Mouse (Mus musculus) embryonic facial prominence, embryonic 14.5 days (tissue): ENCODE data around the gene Tcea3. TPM values are rescaled to one million over a fixed set of nuclear protein-coding genes. Genes with fewer than 3 reads are reported as not detected.

ENCODE experiments used
- ATAC-seq: fragments of 200-750 bp; cut with Nextera tagmentation; 2 replicates; pipeline ENCODE4 v1.8.0; 2017; ENCODE audit warnings: low read depth, moderate number of reproducible peaks, moderate TSS enrichment
- DNase-seq: peaks from one replicate; pipeline ENCODE4 v3.0.0-alpha.2; 2015; ENCODE audit warnings: low spot score
- H3K27ac ChIP-seq: fragments of 300-500 bp; sonication (generic); replicated peaks from 2 replicates; pipeline ENCODE4 v1.5.1; 2014; ENCODE audit warnings: low read depth, mild to moderate bottlenecking, low read length, moderate library complexity
- H3K27me3 ChIP-seq: fragments of 300-500 bp; sonication (generic); replicated peaks from 2 replicates; pipeline ENCODE4 v1.6.1; 2014; ENCODE audit warnings: low read length; ENCODE audit not compliant: control insufficient read depth, insufficient read depth
- H3K36me3 ChIP-seq: fragments of 300-500 bp; sonication (generic); 2 replicates; pipeline ENCODE4 v1.6.1; 2014; ENCODE audit warnings: low read length, mixed read lengths; ENCODE audit not compliant: control insufficient read depth, insufficient read depth
- H3K4me1 ChIP-seq: fragments of 300-500 bp; sonication (generic); 2 replicates; pipeline ENCODE4 v1.6.1; 2014; ENCODE audit warnings: antibody characterized with exemption, low read length; ENCODE audit not compliant: control insufficient read depth, insufficient read depth
- H3K4me2 ChIP-seq: fragments of 300-500 bp; sonication (generic); 2 replicates; pipeline ENCODE4 v1.6.1; 2014; ENCODE audit warnings: low read depth, mild to moderate bottlenecking, low read length, moderate library complexity, mixed read lengths
- H3K4me3 ChIP-seq: fragments of 300-500 bp; sonication (generic); 2 replicates; pipeline ENCODE4 v1.5.1; 2014; ENCODE audit warnings: low read depth, mild to moderate bottlenecking, low read length
- H3K9ac ChIP-seq: fragments of 300-500 bp; sonication (generic); 2 replicates; pipeline ENCODE4 v1.6.1; 2014; ENCODE audit warnings: low read depth, mild to moderate bottlenecking, low read length, moderate library complexity, mixed read lengths
- H3K9me3 ChIP-seq: fragments of 300-500 bp; sonication (generic); 2 replicates; pipeline ENCODE4 v1.6.1; 2016; ENCODE audit warnings: low read length; ENCODE audit not compliant: control insufficient read depth
- WGBS: fragments of 180-500 bp; shearing (Covaris S2); extraction: QIAGEN DNeasy Blood & Tissue Kit; methylation state at CpG from one replicate; pipeline ENCODE4 v1.1.7; 2014; 5-methylcytosine and 5-hydroxymethylcytosine counted together
- polyA plus RNA-seq: library from polyadenylated mRNA; unstranded; fragments of >200 nt; fragmentation: Nextera tagmentation; extraction: Ambion mirVana; gene quantifications from 2 replicates; pipeline ENCODE4 v1.2.1, GENCODE M21; 2014

The Tcea3 gene
- polyA plus RNA-seq, 1 experiment from 2014 or later, result 27.2 TPM

DNA sequence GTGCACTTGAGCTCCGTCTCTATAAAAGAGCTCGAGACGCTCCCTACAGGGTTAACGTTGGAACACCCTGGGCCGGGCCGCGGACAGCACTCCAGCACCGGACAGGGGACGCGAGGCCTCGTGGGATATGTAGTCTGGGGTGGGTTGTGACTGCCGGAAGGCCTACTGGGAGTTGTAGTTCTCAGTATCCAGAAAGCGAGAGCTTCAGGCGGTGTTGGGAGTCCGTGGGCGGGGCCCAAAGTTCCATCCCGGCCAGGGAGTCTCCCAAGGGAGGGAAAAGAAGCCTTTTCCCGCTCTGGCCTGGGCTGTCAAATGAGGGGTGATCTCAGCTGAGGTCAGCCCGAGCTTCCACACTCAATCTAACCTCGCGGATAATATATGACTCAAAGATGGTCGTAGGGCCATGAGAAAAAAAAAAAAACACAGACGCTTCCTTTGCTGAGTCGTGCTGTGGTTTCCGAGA lies 37.9 kb downstream of the Tcea3 start:
- under 1% methylated on average over 25 of the region's 25 CpGs for WGBS
- H3K4me3 ChIP-seq, result peak overlapping the region; percentile 61
- peaks cover 36% of the 10 kb centered on the region for H3K4me1 ChIP-seq
- H3K4me2 ChIP-seq, result peak overlapping the region; percentile 90
- H3K27me3 ChIP-seq, result peaks cover 10% of the 10 kb centered on the region
- H3K9ac ChIP-seq, result peak overlapping the region; percentile 70
- peak overlapping the region; percentile 93 for H3K27ac ChIP-seq
- peaks cover 35% of the 10 kb centered on the region for H3K36me3 ChIP-seq
- ATAC-seq, result peak; percentile 95
- no peaks in the 10 kb centered on the region; the same call in 1 of the 2 replicates for H3K9me3 ChIP-seq
- peak; percentile 99 for DNase-seq

- H3K27ac ChIP-seq, result peak overlapping the region; percentile 93
- no peaks in the 10 kb centered on the region; the same call in 1 of the 2 replicates for H3K9me3 ChIP-seq
- peaks cover 36% of the 10 kb centered on the region for H3K4me1 ChIP-seq
- peak overlapping the region; percentile 61 for H3K4me3 ChIP-seq
- ATAC-seq (peak; percentile 90), DNase-seq (peak; percentile 99)
- H3K36me3 ChIP-seq, result peaks cover 41% of the 10 kb centered on the region
- H3K27me3 ChIP-seq, result peaks cover 10% of the 10 kb centered on the region
- under 1% methylated on average over 29 of the region's 29 CpGs for whole genome bisulfite sequencing
- peak overlapping the region; percentile 90 for H3K4me2 ChIP-seq
- H3K9ac ChIP-seq, result peak overlapping the region; percentile 70
These were observed 38.4 kb downstream of the Tcea3 start for GRCm38 (mm10) chr4:136285811-136286371.

DNA sequence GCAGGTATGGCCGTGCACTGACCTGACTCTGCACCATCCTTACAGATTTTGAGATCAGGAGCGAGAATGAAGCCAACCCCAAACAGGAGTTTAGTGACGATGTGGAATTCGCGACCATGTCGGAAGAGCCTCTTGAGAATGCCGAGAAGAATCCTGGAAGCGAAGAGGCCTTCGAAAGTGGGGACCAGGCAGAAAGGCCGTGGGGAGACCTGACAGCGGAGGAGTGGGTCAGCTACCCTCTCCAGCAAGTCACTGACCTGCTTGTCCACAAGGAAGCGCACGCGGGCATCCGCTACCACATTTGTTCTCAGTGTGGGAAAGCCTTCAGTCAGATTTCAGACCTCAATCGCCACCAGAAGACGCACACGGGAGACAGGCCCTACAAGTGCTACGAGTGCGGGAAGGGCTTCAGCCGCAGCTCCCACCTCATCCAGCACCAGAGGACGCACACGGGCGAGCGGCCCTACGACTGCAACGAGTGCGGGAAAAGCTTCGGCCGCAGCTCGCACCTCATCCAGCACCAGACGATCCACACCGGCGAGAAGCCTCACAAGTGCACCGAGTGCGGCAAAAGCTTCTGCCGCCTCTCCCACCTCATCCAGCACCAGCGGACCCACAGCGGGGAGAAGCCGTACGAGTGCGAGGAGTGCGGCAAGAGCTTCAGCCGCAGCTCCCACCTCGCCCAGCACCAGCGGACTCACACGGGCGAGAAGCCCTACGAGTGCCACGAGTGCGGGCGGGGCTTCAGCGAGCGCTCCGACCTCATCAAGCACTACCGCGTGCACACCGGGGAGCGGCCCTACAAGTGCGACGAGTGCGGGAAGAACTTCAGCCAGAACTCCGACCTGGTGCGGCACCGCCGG lies 42.6 kb downstream of the Tcea3 start:
- Histone ChIP-seq H3K9me3 (no peaks in the 10 kb centered on the region; the same call in 1 of the 2 replicates), H3K4me3 (no peak overlapping the region), H3K4me2 (no peak overlapping the region), H3K4me1 (peaks cover 11% of the 10 kb centered on the region), H3K36me3 (peaks cover 79% of the 10 kb centered on the region), H3K27ac (no peak overlapping the region), H3K9ac (no peak overlapping the region), H3K27me3 (peaks cover 10% of the 10 kb centered on the region)
- ATAC-seq (no peak), DNase-seq (no peak)
- WGBS, result 51% methylated on average over 59 of the region's 66 CpGs

DNA sequence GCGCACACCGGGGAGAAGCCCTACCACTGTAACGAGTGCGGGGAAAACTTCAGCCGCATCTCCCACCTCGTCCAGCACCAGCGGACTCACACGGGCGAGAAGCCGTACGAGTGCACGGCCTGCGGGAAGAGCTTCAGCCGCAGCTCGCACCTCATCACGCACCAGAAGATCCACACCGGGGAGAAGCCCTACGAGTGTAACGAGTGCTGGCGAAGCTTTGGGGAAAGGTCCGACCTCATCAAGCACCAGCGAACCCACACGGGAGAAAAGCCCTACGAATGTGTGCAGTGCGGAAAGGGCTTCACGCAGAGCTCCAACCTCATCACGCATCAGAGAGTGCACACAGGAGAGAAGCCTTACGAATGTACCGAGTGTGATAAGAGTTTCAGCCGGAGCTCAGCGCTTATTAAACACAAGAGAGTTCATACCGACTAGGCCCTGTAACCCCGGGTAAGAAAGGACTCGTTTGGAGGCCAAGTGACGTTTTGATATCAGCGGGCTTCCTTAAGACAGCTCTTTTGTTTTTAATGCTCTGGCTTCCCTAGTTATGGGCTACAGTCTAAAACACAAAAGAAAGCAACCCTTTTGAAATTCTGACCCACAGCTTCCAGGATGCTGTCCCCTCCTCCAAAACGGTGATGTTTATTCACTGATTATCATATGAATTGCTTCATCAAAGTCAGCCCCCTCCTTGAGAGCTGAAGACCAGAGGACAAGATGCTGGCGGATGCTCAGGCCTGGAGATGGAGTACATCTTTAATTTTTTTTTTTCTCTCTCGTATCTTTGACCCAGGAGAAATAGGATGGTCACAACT lies 43.5 kb downstream of the Tcea3 start:
- 69% methylated on average over 39 of the region's 39 CpGs for WGBS
- Histone ChIP-seq H3K27ac (no peak overlapping the region), H3K36me3 (peaks cover 81% of the 10 kb centered on the region), H3K4me2 (no peak overlapping the region), H3K9me3 (no peaks in the 10 kb centered on the region; the same call in 1 of the 2 replicates), H3K4me1 (peaks cover 11% of the 10 kb centered on the region), H3K27me3 (peaks cover 10% of the 10 kb centered on the region), H3K4me3 (no peak overlapping the region), H3K9ac (no peak overlapping the region)
- DNase-seq (no peak), ATAC-seq (no peak)

DNA sequence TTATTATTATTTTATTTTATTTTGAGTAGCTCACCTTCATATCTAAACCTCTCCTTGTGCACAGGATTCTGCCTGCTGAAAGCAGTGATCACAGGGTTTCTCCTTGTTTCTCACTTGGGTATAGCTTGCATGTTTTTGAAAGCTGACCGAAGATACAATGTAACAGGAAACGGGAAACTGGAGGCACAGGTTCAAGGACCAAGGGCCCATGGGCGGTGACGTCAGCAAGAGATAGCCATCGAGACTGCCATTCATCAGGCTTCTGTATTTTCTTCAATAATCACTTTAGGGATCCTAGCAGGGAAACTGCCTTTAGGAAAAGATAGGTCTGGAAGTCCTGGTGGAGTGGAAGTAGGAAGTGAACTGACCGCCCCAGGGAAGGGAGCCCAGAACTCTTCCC lies 44.2 kb downstream of the Tcea3 start:
- no peak for DNase-seq
- no peak overlapping the region for H3K27ac ChIP-seq
- no peaks in the 10 kb centered on the region; the same call in 1 of the 2 replicates for H3K9me3 ChIP-seq

GRCm38 (mm10) chr4:136295941-136296340 lies 48.4 kb downstream of the Tcea3 start:
- H3K4me1 ChIP-seq, result no peaks in the 10 kb centered on the region
- no peak overlapping the region for H3K27ac ChIP-seq
- ATAC-seq (no peak), DNase-seq (no peak)
- 68% methylated on average over 7 of the region's 7 CpGs for WGBS
- H3K4me2 ChIP-seq, result no peak overlapping the region
- no peak overlapping the region for H3K9ac ChIP-seq
- H3K36me3 ChIP-seq, result peaks cover 40% of the 10 kb centered on the region
- no peak overlapping the region for H3K4me3 ChIP-seq
- no peaks in the 10 kb centered on the region for H3K9me3 ChIP-seq
- no peaks in the 10 kb centered on the region for H3K27me3 ChIP-seq

More for the DNA sequence above, 44.2 kb downstream of the Tcea3 start:
- no peak overlapping the region for H3K9ac ChIP-seq
- no peak overlapping the region for H3K4me2 ChIP-seq
- H3K4me1 ChIP-seq, result peaks cover 6% of the 10 kb centered on the region
- WGBS, result 87% methylated on average over 6 of the region's 6 CpGs
- H3K27me3 ChIP-seq, result peaks cover 10% of the 10 kb centered on the region
- H3K4me3 ChIP-seq, result no peak overlapping the region
- H3K36me3 ChIP-seq, result peaks cover 81% of the 10 kb centered on the region
- no peak for ATAC-seq

- H3K4me3 ChIP-seq, result no peak overlapping the region
- no peak overlapping the region for H3K27ac ChIP-seq
- WGBS, result 82% methylated on average over 4 of the region's 4 CpGs
- H3K9ac ChIP-seq, result no peak overlapping the region
- no peak overlapping the region for H3K4me2 ChIP-seq
- H3K36me3 ChIP-seq, result no peaks in the 10 kb centered on the region
- H3K27me3 ChIP-seq, result no peaks in the 10 kb centered on the region
- ATAC-seq (no peak), DNase-seq (no peak)
- no peaks in the 10 kb centered on the region for H3K4me1 ChIP-seq
- no peaks in the 10 kb centered on the region for H3K9me3 ChIP-seq
These were observed 54.9 kb downstream of the Tcea3 start for GRCm38 (mm10) chr4:136302462-136302861.

DNA sequence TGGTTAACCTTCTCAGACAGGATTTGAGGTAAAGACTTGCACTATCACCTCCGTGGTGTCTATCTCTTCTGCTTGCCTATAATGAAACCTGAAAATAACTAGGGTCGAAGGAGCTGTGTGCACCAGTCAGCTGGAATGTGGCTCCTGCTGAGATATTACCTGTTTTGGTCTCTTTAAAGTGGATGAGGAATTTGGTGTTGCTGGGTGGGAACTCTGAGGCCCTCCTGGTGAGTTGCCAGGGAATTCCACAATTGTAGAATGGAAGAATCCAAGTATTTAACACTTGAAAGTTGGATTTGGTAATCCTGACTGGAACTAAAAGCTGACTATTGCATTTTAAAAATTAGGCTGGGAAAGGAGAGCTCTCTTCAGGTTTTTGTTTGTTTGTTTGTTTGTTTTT lies 56.7 kb downstream of the Tcea3 start:
- Histone ChIP-seq H3K4me1 (no peaks in the 10 kb centered on the region), H3K9me3 (no peaks in the 10 kb centered on the region), H3K9ac (no peak overlapping the region), H3K27ac (no peak overlapping the region), H3K4me2 (no peak overlapping the region), H3K36me3 (no peaks in the 10 kb centered on the region), H3K27me3 (no peaks in the 10 kb centered on the region), H3K4me3 (no peak overlapping the region)
- WGBS, result 26% methylated on average over 2 of the region's 2 CpGs
- DNase-seq (peak; percentile 31), ATAC-seq (no peak)
